Mouse (Mus musculus) forebrain, embryonic 15.5 days (tissue): ENCODE data around the gene Gm21818. TPM values are rescaled to one million over a fixed set of nuclear protein-coding genes. Genes with fewer than 3 reads are reported as not detected.

ENCODE experiments used
- polyA plus RNA-seq: library from polyadenylated mRNA; unstranded; fragments of >200 nt; fragmentation: Nextera tagmentation; extraction: Ambion mirVana; gene quantifications from 2 replicates; pipeline ENCODE4 v1.2.1, GENCODE M21; 2015

Gm21818 gene
- polyA plus RNA-seq, 1 experiment from 2014 or later, result not detected

Other genes starting within 250 kb of the Gm21818 start
- gene Gm21761, start 243.2 kb upstream of the Gm21818 start, polyA plus RNA-seq, result not detected in 2 replicates
- gene B020031M17Rik, start 221.6 kb upstream of the Gm21818 start, polyA plus RNA-seq, result not detected in 2 replicates
- not detected in 2 replicates for gene Gm36079, start 145.4 kb upstream of the Gm21818 start, polyA plus RNA-seq
- gene Gm21188, start 120.2 kb upstream of the Gm21818 start, polyA plus RNA-seq, result 0.27 TPM in 1 of 2 replicates, not detected in the other
- gene Gm20767, start 32.2 kb upstream of the Gm21818 start, polyA plus RNA-seq, result not detected in 2 replicates
- gene Gm21762, start 43.5 kb downstream of the Gm21818 start, polyA plus RNA-seq, result not detected in 2 replicates
- not detected in 2 replicates for gene Gm21731, start 66.7 kb downstream of the Gm21818 start, polyA plus RNA-seq
- not detected in 2 replicates for gene AF067061, start 90.7 kb downstream of the Gm21818 start, polyA plus RNA-seq
- gene BC147527, start 128.0 kb downstream of the Gm21818 start, polyA plus RNA-seq, result not detected in 2 replicates
- gene Tcstv3, start 144.4 kb downstream of the Gm21818 start, polyA plus RNA-seq, result not detected in 2 replicates